Mouse (Mus musculus) neutrophil, adult 5-6 weeks (primary cell): ENCODE results near the gene Cnn2. TPM values are rescaled to one million over a fixed set of nuclear protein-coding genes. Genes with fewer than 3 reads are reported as not detected.
"Not testable (repeated sequence)": the region's sequence is repeated elsewhere in the genome, so short reads cannot be mapped to it uniquely, and the experiment has no call there.

ENCODE experiments used
- ATAC-seq: fragments of 151-379, 151-347 bp; 2 replicates; pipeline ENCODE4 v1.8.0; 2017; ENCODE audit warnings: mild to moderate bottlenecking, moderate TSS enrichment; ENCODE audit not compliant: insufficient number of reproducible peaks, poor library complexity, low FRiP score, severe bottlenecking; ENCODE audit errors: extremely low read depth
- total RNA-seq: library from RNA; stranded (forward); fragments of 200-1000 nt; gene quantifications from 2 replicates; pipeline ENCODE4 v1.2.3, GENCODE M21; 2017

Cnn2 gene
- total RNA-seq, 1 experiment from 2014 or later = 284 TPM

DNA sequence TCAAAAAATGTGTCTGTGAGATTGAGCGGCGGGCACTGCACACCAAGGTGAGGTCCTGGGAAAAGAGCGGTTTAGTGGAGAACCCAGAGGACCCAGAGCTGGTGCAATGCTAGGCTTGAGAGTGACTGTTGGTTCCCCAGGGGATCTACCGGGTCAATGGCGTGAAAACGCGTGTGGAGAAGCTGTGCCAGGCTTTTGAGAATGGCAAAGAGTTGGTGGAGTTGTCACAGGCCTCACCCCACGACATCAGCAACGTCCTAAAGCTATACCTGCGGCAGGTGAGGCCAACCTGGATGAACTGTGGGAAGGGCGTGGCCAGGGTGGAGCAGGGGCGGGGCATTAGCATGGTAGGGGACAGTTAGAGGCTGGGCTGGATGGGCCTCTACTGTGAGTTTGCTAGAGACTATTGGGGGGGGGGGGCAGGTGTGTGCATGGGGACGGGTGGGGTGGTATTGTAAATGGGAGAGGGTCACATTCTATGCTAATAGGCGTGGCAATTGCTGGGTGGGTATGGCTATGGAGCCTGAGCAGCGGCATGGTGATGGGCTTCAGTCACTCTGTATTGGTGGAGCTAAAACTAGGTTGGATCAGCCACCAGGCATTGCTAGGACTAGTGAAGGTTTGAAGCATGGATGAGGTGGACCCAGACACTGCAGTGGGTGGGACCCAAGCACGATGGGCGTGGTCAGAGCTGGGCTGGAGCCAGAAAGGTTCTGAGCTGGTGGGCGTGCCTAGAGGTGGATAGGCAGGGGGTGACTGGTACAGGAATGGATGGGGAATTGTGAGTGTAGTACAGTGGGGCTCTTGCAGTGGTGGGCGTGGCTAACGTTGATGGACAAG, 39.5 kb downstream of the Cnn2 start:
- ATAC-seq = no peak

DNA sequence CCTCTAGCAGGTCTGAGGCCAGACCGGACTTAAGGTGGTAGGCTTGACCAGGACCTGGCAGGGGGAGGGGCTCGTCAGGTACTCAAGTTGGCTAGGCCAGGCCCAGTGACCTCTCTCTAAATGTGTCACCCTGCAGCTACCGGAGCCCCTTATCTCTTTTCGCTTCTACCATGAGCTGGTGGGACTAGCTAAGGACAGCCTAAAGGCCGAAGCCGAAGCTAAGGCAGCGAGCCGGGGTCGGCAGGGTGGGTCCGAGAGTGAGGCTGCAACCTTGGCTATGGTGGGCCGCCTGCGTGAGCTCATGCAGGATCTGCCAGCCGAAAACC, 40.1 kb downstream of the Cnn2 start:
- ATAC-seq = no peak

DNA sequence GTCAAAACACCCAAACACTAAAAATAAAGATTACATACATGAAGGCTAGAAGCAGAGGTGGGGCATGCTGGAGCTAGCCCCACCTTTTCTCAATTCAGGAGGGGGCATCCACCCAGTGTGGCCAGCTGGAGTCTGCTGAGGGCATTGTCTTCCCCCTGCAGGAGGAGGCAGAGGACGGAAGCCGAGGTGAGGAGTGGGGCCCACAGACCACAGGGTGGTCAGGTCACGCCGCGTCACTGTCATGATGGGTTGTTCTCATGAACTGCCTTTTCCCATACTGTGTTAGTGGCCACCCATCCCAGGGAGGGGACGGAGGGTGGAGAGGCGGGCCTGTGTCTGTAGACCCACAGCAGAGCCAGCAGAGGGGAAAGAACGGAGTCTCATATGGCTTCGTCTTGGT, 41.8 kb downstream of the Cnn2 start:
- no peak for ATAC-seq

DNA sequence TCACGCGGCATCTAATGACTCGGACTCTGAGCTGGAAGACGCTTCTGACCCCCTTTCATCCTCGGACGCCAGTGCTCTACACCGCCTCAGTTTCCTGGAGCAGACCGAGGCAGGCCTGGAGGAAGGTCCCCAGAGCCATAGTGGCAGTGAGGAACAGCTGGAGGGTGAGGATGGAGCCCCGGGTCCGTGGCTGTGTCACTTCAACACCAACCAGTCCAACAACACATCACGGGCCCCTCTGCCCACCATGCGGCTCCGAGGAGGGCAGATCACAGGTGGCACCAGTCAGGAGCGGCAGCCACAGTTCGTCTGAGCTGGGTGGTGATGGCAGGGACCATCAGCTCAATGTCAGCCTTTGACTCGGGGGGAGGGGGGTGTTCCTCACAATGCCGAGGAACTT, 42.4 kb downstream of the Cnn2 start:
- ATAC-seq = no peak

- peak; percentile 62 for ATAC-seq
Measured at GRCm38 (mm10) chr10:80032799-80033480, 44.6 kb downstream of the Cnn2 start.

- peak; percentile 24; the same call in 1 of the 2 replicates for ATAC-seq
Measured at GRCm38 (mm10) chr10:80033511-80034391, 45.4 kb downstream of the Cnn2 start.

DNA sequence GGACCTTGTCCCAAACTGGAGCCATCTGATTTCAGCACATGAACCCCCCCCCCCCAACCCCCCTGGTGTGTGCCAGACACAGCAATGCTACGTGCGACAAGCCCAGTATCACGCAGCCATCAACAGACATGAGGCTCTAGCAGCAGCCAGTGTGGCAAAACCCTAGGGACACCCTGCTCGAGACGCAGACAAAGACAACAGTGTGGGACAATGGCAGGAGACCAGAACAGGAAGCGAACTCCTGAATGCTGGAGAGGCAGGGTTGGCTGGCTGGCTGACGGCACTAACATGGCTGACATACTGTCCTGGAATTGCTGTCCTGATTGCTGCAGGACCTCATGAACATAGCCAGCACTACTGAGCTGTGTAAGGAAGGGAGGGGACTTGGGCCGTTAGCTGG, 46.8 kb downstream of the Cnn2 start:
- no peak for ATAC-seq

- no peak for ATAC-seq
Measured at GRCm38 (mm10) chr10:80035686-80036085, 47.3 kb downstream of the Cnn2 start.

GRCm38 (mm10) chr10:80036832-80037231, 48.4 kb downstream of the Cnn2 start:
- no peak for ATAC-seq

DNA sequence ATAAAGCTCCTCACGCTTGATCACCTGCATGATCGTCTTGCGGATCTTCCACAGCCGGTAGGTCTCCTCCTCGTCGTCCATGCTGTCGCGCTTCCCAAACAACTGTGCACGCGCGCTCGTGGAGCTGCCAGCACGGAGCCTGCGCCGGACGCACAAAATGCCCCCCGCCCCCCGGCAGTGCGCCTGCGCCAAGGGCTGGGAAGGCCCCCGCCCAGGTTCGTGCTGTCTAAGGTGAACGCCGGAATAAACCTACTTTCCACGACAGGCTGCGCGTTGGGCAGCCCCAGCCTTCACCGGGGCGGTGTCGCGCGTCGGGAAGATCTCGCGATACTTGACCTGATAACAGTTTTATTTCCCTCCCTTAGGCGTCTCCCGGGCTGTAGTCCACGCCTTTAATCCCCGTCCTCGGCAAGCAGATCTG, 51.2 kb downstream of the Cnn2 start, which contains the start of gene Polr2e:
Polr2e (minus strand) TSS at position 237 of the 421 bp plus-strand sequence.
- ATAC-seq = peak; percentile 89

DNA sequence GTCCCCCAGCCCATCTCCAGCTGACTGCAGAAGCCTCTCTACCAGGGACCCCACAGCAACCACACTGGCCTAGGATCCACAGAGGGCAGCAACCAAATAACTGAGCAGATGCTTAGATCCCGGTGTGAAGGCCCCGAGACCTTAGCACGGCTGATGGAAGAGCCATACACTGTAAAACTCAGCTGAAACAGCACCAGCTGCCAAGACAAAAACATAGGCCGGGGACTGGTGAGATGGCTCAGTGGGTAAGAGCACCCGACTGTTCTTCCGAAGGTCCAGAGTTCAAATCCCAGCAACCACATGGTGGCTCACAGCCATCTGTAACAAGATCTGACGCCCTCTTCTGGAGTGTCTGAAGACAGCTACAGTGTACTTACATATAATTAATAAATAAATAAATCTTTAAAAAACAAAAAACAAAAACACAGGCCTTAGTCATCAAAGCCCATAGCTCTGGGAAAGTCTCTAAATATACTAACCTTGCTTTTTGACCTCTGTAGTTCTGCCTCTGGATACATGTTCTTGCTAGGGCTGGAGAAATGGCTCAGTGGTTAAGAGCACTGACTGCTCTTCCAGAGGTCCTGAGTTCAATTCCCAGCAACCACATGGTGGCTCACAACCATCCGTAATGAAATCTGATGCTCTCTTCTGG, 53.2 kb downstream of the Cnn2 start:
- not testable (repeated sequence) for ATAC-seq

- no peak for ATAC-seq
Measured at GRCm38 (mm10) chr10:80044087-80044486, 55.7 kb downstream of the Cnn2 start.

DNA sequence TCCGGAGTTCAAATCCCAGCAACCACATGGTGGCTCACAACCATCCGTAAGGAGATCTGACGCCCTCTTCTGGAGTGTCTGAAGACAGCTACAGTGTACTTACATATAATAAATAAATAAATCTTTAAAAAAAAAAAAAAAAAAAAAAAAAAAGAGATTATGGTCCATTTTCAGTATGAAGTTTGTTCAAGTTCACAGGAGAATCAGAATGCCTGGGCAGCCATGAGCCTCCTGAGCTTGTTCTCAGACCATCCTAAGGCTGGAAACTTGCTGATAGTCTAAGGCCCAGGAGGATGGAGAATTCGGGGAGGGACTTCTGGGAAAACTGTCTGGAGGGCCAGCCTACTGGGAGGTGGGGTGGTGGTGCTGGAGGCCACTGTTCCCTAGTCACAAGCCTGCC, 57.0 kb downstream of the Cnn2 start:
- ATAC-seq = not testable (repeated sequence)

Other genes with a start within 250 kb of the Cnn2 start
- gene Polrmt, start 242.0 kb upstream of the Cnn2 start, total RNA-seq = 21.9 and 24.6 TPM in 2 replicates
- gene Fgf22, start 233.5 kb upstream of the Cnn2 start, total RNA-seq = not detected in 2 replicates
- gene Rnf126, start 221.6 kb upstream of the Cnn2 start, total RNA-seq = 12.0 and 15.9 TPM in 2 replicates
- gene Fstl3, start 211.3 kb upstream of the Cnn2 start, total RNA-seq = 1.0 and 2.6 TPM in 2 replicates
- gene Prss57, start 197.6 kb upstream of the Cnn2 start, total RNA-seq = 1.1 and 1.2 TPM in 2 replicates
- 40.6 and 42.1 TPM in 2 replicates for gene Palm, start 195.0 kb upstream of the Cnn2 start, total RNA-seq
- 1.0 and 1.4 TPM in 2 replicates for gene Misp, start 167.6 kb upstream of the Cnn2 start, total RNA-seq
- 101 and 117 TPM in 2 replicates for gene Ptbp1, start 134.2 kb upstream of the Cnn2 start, total RNA-seq
- not detected in 2 replicates for gene Prtn3, start 114.1 kb upstream of the Cnn2 start, total RNA-seq
- 0.93 and 1.7 TPM in 2 replicates for gene Plppr3, start 114.0 kb upstream of the Cnn2 start, total RNA-seq
- not detected in 2 replicates for gene Elane, start 102.3 kb upstream of the Cnn2 start, total RNA-seq
- not detected in 2 replicates for gene Cfd, start 97.7 kb upstream of the Cnn2 start, total RNA-seq
- 14.0 and 15.0 TPM in 2 replicates for gene Med16, start 79.7 kb upstream of the Cnn2 start, total RNA-seq
- not detected in 2 replicates for gene Gm26602, start 77.7 kb upstream of the Cnn2 start, total RNA-seq
- 1.4 and 2.4 TPM in 2 replicates for gene Kiss1r, start 71.6 kb upstream of the Cnn2 start, total RNA-seq
- 147 and 149 TPM in 2 replicates for gene R3hdm4, start 67.4 kb upstream of the Cnn2 start, total RNA-seq
- 58.8 and 68.0 TPM in 2 replicates for gene Arid3a, start 61.5 kb upstream of the Cnn2 start, total RNA-seq
- 11.4 and 15.9 TPM in 2 replicates for gene Wdr18, start 28.4 kb upstream of the Cnn2 start, total RNA-seq
- not detected in 2 replicates for gene Grin3b, start 17.9 kb upstream of the Cnn2 start, total RNA-seq
- gene Tmem259, start 4.3 kb upstream of the Cnn2 start, total RNA-seq = 80.7 and 81.4 TPM in 2 replicates
- 45.9 and 53.7 TPM in 2 replicates for gene Abca7, start 7.9 kb downstream of the Cnn2 start, total RNA-seq
- gene Arhgap45, start 28.1 kb downstream of the Cnn2 start, total RNA-seq = 695 and 736 TPM in 2 replicates
- gene Polr2e, start 51.2 kb downstream of the Cnn2 start, total RNA-seq = 47.7 and 66.4 TPM in 2 replicates
- 206 and 276 TPM in 2 replicates for gene Gpx4, start 58.6 kb downstream of the Cnn2 start, total RNA-seq
- gene Sbno2, start 117.0 kb downstream of the Cnn2 start, total RNA-seq = 232 and 238 TPM in 2 replicates
- gene Stk11, start 127.2 kb downstream of the Cnn2 start, total RNA-seq = 229 and 235 TPM in 2 replicates
- gene Atp5d, start 150.0 kb downstream of the Cnn2 start, total RNA-seq = 34.4 and 38.6 TPM in 2 replicates
- 0.98 and 1.6 TPM in 2 replicates for gene Cbarp, start 152.3 kb downstream of the Cnn2 start, total RNA-seq
- gene Midn, start 159.7 kb downstream of the Cnn2 start, total RNA-seq = 126 and 143 TPM in 2 replicates
- 151 and 158 TPM in 2 replicates for gene Cirbp, start 177.4 kb downstream of the Cnn2 start, total RNA-seq
- gene 1600002K03Rik, start 184.4 kb downstream of the Cnn2 start, total RNA-seq = 10.3 and 14.2 TPM in 2 replicates
- 0.49 TPM in 1 of 2 replicates, not detected in the other for gene Efna2, start 190.9 kb downstream of the Cnn2 start, total RNA-seq
- gene Mum1, start 237.8 kb downstream of the Cnn2 start, total RNA-seq = 42.0 and 43.6 TPM in 2 replicates